Mouse (Mus musculus): ENCODE data around the gene E2f1. TPM values are rescaled to one million over a fixed set of nuclear protein-coding genes. Genes with fewer than 3 reads are reported as not detected.

Gene E2f1
- total RNA-seq, 2 experiments from 2014 or later: 10.0 to 11.5 TPM

- Histone ChIP-seq H3K4me3 (no peak within 1 kb of the TSS), H3K27ac (no peak within 1 kb of the TSS)
- intact Hi-C loops (cut with DNase I): no loop called here
- no peak for DNase-seq (ENCODE audit: extremely low spot score in 1 of 2, low spot score in 2 of 2)
- TF ChIP-seq CTCF (IDR thresholded peaks at IDR 0.05): no peak
Measured at GRCm38 (mm10) chr2:154546711-154547110, 23.0 kb downstream of the E2f1 start, which contains the start of gene 1700003F12Rik. Gene 1700003F12Rik, plus strand, starts transcription at chr2:154547085.

DNA sequence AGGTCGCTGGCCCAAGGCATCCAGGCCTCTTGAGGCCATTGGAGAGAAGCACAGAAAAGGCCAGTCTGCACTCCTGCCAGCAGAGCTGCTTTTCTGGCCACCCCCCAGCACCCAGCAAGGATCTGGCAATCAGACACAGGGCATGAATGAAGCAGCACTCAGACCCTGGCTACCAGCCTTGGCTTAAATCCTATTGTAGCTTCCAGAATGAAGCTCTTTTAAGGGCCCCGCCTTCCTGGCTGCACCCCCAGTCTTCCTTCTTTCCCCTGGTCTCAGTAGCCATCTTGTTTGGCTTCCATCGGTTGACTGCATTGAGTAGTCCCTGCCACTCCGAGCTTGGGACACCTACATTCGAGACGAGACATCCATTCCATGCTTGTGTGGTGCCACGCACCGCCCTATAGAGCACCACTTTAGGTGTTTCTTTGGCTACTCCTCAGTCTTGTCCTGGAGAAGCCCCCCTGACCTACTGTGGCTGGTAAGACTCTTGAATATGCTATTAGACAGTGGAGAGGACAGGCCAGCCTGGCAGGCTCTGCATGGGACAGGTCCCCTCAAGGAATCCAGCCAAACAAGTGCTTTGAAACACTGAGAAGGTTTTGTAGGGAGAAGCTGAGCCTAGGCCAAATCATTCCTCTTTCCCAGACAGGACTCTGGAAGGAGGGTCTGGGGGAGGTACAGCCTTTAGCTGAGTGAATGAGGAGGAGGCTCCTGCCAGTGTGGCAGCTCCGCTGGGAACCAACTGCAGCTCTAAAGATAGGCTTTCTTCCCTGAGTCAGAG is 25.9 kb downstream of the E2f1 start:
- Histone ChIP-seq H3K4me3 (no peak overlapping the region), H3K27ac (peak overlapping the region; percentile 66)
- intact Hi-C loops (cut with DNase I): no loop called here
- TF ChIP-seq CTCF (IDR thresholded peaks at IDR 0.05): no peak; the same call in 1 of the 2 replicates
- peak in 1 of 2 experiments; percentile 66 for DNase-seq (ENCODE audit: extremely low spot score in 1 of 2, low spot score in 2 of 2)

DNA sequence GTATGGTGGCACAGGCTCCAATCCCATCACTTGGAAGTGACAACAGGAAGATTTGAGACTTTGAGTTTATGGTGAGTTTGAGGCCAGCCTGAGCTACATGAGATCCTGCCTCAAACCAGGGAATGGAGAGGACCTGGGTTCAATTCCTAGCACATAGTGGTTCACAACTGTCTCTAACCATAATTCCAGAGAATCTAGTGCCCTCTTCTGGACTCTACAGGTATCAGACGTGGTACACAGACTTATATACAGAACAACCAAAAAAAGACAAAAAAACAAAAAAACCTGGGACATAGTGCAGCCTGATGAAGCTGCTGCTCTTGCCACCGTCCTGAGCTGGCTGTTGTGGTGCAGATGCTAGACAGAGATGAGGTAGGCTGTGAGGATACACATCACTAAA is 28.1 kb downstream of the E2f1 start:
- peak; percentile 36 for TF ChIP-seq CTCF (IDR thresholded peaks at IDR 0.05)
- intact Hi-C loops (cut with DNase I): no loop called here
- Histone ChIP-seq H3K4me3 (no peak overlapping the region), H3K27ac (no peak overlapping the region)
- no peak for DNase-seq (ENCODE audit: extremely low spot score in 1 of 2, low spot score in 2 of 2)

DNA sequence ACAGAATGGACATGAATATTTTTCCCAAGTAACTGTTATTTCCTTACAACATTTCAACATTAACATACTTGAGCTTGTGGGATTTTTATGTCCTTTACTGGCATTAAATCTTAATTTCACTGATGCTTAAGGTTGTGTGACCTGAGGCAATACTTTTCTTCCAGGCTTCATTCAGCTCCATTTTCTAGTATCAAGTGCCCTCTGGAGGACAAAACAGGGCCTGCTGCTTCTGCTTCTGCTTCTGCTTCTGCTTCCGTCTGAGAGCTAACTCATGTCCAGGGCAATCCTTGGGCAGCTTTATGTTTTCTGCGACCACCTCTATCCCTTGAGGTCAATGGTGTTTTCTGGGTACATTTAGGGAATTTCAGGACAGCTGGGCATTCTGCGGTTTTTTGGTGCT is 30.0 kb downstream of the E2f1 start:
- H3K4me3 ChIP-seq: no peak overlapping the region
- peak overlapping the region; percentile 79; the same call in 1 of the 2 replicates for H3K27ac ChIP-seq
- intact Hi-C loops (cut with DNase I): loop anchor here (1.0 kb wide), 2 partner anchors 122 to 127 kb away; no protein-coding TSS in a partner anchor
- peak in 1 of 2 experiments; percentile 56 for DNase-seq (ENCODE audit: extremely low spot score in 1 of 2, low spot score in 2 of 2)
- peak; percentile 76 for TF ChIP-seq CTCF (IDR thresholded peaks at IDR 0.05)

DNA sequence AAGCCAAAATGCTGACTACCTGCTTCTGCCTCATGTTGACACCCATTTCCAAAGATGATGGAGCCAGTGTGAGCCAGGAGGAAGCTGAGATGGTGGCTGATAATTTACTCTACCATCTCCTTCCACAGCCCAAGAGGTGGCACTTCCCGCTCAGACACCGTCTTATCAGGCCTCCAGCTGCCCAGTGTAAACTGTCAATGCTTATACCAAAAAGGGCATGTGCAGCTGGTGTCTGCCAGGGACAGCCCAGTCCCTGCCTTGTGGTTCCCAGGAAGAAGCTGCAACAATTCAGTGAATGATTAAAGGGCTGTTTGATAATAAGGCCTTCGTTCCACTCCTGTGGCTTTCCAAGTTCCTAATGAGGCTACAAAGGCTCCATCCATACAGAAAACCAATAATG is 31.0 kb downstream of the E2f1 start:
- no peak for TF ChIP-seq CTCF (IDR thresholded peaks at IDR 0.05)
- intact Hi-C loops (cut with DNase I): loop anchor here (1.0 kb wide), 2 partner anchors 121 to 126 kb away; no protein-coding TSS in a partner anchor
- no peak for DNase-seq (ENCODE audit: extremely low spot score in 1 of 2, low spot score in 2 of 2)
- H3K4me3 ChIP-seq: no peak overlapping the region
- peak overlapping the region; percentile 79 for H3K27ac ChIP-seq

DNA sequence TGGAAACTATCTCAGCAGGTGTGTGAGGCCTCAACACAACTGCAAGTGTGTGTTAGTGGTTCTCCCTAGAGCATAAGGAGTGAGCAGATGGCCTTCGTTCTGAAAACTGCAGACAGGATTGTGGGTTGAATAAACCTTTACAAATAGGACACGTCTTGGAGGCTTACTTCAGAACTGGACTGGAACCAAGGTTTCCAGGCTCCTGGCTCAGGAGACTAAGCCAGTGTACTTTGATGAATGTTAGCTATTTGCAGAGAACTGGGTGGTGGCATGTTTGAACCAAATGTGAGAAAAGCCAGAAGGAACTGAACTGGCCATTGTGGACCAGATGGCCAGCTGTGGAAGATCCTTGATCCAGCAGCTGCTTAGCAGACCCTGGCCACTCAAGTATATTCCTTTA is 31.4 kb downstream of the E2f1 start:
- peak overlapping the region; percentile 79 for H3K27ac ChIP-seq
- H3K4me3 ChIP-seq: no peak overlapping the region
- TF ChIP-seq CTCF (IDR thresholded peaks at IDR 0.05): no peak
- DNase-seq (ENCODE audit: extremely low spot score in 1 of 2, low spot score in 2 of 2): no peak
- intact Hi-C loops (cut with DNase I): no loop called here

DNA sequence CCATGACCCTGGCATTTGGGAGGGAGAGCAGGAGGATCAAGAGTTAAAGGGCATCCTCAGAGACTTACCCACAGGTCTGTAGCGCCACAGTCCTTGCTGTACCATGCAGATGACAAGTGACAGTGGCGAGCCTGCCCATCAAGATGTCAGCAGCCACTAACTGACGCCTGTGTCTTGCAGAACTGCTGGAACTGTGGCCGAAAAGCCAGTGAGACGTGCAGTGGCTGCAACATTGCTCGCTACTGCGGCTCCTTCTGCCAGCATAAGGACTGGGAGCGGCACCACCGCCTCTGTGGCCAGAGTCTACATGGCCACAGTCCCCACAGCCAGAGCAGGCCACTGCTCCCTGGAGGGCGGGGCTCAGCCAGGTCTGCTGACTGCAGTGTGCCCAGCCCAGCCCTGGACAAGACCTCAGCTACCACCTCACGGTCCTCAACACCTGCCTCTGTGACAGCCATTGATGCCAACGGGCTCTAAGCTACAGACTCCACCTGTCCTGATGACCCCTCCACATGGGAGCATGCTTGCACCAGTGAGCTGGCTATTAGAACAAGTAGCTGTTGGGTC is 34.9 kb downstream of the E2f1 start:
- Histone ChIP-seq H3K4me3 (no peak overlapping the region), H3K27ac (no peak overlapping the region)
- no peak for TF ChIP-seq CTCF (IDR thresholded peaks at IDR 0.05)
- intact Hi-C loops (cut with DNase I): no loop called here
- DNase-seq (ENCODE audit: extremely low spot score in 1 of 2, low spot score in 2 of 2): no peak

DNA sequence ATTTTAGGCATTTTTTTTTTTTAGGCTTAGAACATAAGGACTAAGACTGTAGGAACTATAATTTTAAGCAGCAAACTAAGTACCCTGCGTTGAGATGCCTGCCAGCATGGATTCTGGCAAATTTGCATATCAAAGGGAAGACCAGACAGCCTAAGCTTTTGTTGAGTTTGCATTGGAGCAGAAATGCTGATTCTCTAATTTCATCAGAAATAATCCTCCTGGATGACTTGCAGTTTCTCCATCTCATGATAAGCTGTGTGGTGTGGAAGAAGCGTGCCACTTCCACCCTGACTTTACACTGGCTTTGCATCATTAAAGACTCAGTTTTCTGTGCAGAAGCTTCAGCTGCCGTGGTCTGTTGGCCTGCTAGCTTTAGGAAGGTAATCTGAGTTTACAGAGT is 36.8 kb downstream of the E2f1 start:
- no peak for DNase-seq (ENCODE audit: extremely low spot score in 1 of 2, low spot score in 2 of 2)
- no peak overlapping the region for H3K4me3 ChIP-seq
- no peak overlapping the region for H3K27ac ChIP-seq
- no peak for TF ChIP-seq CTCF (IDR thresholded peaks at IDR 0.05)
- intact Hi-C loops (cut with DNase I): no loop called here

DNA sequence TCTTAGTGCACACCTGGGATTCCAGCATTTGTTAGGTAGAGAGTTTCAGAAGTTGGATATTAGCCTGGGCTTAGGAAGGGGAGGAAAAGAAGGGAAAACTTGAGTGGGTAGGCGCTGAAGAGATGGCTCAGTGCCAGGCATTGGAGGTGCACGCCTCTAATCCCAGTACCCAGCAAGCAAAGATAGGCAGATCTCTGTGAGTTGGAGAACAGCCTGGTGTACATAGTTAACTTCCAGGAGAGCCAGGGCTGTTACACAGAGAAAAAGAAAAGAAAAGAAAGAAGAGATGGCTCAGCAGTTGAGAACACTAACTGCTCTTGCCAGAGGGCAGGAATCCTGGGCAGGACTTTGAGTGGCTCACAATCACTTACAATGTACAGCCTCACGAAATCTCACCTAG is 43.2 kb downstream of the E2f1 start:
- TF ChIP-seq CTCF (IDR thresholded peaks at IDR 0.05): no peak
- 0 out of 2 replicates have a peak overlapping the region, but pooled peaks have one; percentile 0 for H3K27ac ChIP-seq
- H3K4me3 ChIP-seq: no peak overlapping the region
- intact Hi-C loops (cut with DNase I): no loop called here
- no peak for DNase-seq (ENCODE audit: extremely low spot score in 1 of 2, low spot score in 2 of 2)

GRCm38 (mm10) chr2:154525285-154525684 is 44.4 kb downstream of the E2f1 start:
- no peak for TF ChIP-seq CTCF (IDR thresholded peaks at IDR 0.05)
- H3K4me3 ChIP-seq: no peak overlapping the region
- peak overlapping the region; percentile 67 for H3K27ac ChIP-seq
- DNase-seq (ENCODE audit: extremely low spot score in 1 of 2, low spot score in 2 of 2): no peak
- intact Hi-C loops (cut with DNase I): no loop called here

DNA sequence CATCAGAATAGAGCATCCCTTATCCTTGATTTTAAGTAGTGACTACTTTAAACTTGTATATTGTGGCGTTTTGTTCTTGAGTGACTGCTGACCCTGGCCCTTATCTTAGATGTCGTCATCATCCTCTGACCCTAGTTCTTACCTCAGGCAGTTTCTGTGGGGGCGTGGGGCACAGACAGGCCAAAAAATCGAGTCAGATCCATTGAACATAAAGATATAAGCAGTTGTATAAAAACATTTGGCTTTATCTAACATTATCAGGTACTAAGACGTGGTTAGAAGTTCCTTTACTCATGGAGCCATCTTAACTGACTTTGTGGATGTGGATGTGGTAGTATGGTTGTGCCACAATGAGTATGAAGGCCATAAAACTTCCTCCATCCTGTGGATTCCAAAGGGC is 47.4 kb downstream of the E2f1 start:
- H3K4me3 ChIP-seq: no peak overlapping the region
- H3K27ac ChIP-seq: no peak overlapping the region
- intact Hi-C loops (cut with DNase I): no loop called here
- no peak for TF ChIP-seq CTCF (IDR thresholded peaks at IDR 0.05)
- no peak for DNase-seq (ENCODE audit: extremely low spot score in 1 of 2, low spot score in 2 of 2)

DNA sequence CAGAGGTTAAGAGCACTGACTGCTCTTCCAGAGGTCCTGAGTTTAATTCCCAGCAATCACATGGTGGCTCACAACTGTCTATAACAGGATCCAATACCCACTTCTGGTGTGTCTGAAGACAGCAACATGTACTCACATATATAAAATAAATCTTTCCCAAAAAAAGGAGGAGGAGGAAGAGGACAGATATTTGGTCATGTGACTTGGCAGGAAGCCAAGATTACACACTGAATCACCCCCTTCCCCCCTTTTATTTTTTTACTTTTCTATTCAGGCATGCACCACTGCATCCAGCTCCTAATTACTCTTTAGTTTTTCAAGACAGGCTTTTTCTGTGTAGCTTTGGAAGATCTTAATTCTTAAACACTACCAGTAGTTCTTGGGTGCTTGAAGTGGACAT is 48.2 kb downstream of the E2f1 start:
- Histone ChIP-seq H3K27ac (no peak overlapping the region), H3K4me3 (no peak overlapping the region)
- intact Hi-C loops (cut with DNase I): no loop called here
- TF ChIP-seq CTCF (IDR thresholded peaks at IDR 0.05): no peak
- DNase-seq (ENCODE audit: extremely low spot score in 1 of 2, low spot score in 2 of 2): no peak

Measured in left cerebral cortex, adult 2 months (tissue).